Mouse (Mus musculus): Measurements from ENCODE around the gene Pakap.

Pakap gene

DNA sequence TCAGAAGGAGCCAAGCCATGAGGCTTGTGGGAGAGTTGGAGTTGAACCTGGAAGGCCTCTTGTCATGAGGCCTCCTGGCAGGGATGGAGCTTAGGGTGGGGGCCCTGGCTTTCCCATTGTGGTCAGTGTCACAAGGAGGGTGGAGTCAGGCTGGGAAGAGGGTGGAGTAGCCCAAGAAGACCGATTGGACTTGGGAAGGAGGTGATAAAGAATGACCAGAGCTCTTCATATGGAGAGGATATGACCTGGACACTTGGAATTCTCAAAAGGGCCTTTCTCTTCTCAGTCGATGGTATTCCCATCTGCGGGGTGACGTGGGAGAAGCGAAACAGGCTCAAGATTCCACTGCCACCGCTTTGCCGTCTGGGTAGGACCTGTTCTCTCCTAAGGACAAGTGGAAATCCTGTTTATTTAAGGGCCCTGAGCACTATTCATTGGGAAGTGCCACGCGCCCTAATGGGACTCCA lies 111.0 kb downstream of the Pakap start:
- no peak for DNase-seq

DNA sequence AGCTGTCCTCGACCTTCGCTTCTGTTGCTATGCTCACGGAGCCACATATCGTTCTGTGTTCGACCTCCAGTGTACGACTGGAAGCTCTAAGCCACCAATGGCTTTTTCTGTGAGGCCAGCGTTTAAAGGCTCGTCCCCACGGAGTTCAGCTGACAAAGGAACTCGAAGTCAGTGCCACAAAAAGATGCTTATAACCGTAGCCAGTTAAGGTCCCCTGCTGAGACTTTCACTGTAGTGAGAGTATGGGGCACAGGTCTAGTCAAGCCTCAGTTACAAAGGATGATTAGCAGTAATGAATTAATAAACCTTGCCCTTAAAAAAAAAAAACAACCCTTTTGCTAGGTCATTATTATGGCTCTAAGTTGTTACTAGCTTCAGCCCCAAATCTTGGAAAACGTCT lies 112.2 kb downstream of the Pakap start:
- no peak for DNase-seq

DNA sequence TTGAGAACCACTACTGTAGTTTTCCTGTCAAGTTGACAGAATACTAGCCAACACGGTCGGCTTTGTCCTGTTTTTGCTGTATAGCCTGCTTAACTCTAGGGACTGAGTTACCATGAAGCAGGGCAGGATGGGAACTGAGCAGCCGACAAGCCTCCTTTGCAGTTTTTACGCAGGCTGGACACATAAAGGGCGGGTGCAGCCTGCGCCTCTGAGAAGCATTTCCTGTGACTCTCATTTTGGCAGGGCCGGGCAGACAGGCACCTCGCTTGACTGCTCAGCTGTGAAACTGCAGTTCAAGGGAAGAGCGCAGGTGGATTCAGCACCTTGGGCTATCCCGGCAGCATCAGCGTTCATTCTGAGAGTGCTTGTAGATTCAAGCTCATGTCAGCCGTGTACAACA lies 113.5 kb downstream of the Pakap start:
- DNase-seq, result no peak

DNA sequence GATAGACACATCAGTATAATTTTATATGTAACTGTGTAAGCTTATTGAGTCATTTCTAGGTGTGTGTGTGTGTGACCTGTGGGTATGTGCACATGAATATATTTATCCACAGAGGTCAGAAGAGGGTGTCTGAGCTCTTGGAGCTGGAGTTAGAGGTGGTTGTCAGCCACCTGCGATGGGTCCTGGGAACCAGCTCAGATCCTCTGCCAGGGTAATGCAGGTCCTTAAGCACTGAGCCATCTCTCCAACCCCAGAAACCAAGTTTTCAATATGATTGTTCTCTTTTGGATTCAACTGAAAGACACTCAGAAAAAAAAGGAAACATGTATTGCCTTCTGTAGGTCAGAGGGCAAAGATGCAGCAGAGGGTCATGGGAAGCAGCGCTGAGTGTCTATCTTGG lies 114.4 kb downstream of the Pakap start:
- DNase-seq, result no peak

DNA sequence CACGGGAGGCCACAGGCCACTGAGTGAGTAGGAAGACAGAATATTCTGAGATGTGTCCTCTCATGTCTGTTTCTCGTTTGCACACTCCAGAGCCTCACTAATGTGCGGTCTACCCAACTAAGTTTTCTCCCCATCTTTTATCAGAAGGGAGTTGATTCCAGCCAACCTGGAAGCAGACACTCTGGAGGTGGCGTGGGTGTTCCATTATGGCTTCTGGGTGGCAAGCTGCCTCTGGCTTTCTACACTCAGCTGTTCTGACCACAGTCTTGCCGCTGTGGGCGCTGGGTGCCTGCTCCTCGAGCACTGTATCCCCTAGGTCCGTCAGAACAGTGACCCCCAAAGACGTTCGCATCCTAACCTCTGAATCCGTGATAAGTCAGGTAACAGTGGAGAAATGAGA lies 115.0 kb downstream of the Pakap start:
- DNase-seq, result no peak

DNA sequence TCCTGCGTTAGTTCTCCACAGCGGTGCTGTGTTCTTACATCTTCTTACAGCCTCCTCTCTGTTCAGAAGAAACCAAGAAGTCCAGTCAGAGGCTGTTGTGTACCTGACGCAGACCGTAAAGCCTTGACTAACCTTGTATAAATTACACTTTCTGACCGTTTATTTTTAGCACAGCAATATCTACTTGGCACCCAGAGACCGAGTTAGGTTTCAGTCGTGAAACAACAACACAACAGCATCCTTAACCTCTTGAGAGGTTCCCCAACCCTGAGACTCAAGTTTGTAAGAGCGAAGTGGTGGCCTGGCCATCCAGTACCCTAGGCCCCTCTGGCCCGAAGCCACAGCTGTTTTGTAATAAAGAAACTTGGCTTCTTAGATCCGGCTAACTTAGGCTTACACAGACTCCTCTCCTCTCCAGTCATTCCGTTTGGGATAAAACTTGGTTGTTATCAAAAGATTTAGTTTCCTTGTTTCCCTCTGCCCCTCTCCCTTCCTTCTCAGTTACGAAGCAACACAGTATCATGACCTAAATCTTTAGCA lies 116.8 kb downstream of the Pakap start:
- DNase-seq, result no peak

DNA sequence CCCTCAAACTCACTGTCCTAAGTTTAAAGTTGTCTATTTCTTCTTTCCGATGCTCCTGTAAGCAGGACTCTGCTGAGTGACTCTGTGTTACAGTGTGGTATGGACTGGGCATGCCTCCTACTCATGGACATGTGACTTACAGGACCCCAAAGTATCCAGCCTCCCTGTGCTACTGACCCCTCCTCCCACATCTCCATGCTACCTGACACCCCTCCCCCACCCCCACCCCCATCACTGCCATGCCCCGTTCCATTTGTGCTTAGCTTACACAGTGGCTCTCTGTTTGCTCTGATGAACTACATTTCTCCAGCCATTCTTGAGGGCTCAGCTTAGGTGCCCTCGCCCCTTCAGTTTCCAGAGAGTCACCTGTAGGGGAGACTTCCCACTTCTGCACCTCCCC lies 118.8 kb downstream of the Pakap start:
- no peak for DNase-seq

DNA sequence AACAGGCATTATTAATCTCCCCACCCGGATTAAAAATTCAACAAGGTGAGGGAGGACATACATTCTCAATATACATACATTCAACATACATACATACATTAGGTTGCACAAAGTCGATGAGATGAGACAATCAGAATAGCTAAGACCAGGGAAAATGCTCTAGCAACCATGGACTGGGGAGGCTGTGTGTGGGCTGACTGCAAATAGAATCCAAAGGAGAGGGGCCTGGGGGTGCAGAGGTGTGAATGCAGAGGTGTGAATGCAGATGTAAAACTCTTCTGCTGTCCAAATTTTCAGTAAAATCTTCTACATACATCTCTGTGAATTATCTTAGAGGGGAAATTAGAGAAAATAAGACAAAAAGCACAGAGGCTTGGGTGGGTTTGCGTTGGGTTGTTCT lies 119.6 kb downstream of the Pakap start:
- DNase-seq, result no peak

DNA sequence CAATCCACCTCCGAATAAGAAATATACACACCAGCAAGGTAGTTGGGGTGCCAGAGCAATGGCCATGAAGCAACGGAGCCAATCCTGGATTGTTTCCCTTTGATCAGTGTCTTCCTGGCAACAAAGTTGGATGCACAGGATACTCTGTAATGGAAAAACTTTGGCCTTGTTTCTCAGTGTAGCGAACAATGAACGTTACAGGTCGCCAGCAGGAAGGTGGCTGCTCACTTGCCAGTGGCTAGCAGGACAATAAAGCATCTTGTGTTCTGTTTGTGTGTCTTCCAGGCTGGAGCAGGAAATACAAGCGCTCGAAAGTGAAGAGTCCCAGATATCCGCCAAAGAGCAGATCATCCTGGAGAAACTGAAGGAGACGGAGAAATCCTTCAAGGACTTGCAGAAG lies 120.2 kb downstream of the Pakap start:
- no peak for DNase-seq

DNA sequence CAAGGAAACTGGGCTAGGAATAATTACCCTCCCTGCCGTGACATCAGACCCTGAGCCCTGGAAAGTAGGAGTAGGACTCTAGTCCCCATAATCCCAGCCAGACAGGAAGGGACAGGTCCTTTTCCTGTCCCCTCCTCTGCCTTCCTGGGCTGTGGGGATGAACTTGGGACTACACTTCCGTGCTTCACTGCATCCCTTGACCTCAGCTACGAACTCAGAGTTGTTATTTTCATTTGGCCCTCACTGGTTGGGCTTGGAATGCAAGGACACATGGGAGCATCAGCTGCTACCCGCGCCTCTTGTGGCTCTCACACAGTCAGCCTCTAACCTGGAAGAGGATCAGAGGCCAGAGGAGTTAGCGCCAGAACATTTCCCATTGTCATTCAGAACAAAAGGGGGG lies 122.0 kb downstream of the Pakap start:
- no peak for DNase-seq

DNA sequence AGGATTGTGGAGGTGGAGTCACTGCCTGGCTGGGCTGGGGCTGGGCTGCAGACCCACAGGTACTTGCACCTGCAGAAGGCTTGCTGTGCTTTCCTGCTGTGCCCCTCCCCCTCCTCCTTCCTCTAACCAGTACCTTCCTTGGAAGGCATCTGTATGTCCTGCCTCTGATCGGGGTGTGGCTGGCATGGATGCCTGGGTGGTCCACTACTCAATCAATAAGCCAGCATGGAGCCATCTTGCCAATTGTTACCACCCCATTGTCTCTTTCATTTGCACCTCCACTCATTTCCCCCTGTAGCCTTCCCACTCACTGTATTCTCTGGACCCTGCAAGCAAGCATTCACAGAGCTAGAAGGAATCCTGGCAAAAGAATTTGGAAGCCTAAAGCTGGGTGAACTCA lies 122.8 kb downstream of the Pakap start:
- no peak for DNase-seq

DNA sequence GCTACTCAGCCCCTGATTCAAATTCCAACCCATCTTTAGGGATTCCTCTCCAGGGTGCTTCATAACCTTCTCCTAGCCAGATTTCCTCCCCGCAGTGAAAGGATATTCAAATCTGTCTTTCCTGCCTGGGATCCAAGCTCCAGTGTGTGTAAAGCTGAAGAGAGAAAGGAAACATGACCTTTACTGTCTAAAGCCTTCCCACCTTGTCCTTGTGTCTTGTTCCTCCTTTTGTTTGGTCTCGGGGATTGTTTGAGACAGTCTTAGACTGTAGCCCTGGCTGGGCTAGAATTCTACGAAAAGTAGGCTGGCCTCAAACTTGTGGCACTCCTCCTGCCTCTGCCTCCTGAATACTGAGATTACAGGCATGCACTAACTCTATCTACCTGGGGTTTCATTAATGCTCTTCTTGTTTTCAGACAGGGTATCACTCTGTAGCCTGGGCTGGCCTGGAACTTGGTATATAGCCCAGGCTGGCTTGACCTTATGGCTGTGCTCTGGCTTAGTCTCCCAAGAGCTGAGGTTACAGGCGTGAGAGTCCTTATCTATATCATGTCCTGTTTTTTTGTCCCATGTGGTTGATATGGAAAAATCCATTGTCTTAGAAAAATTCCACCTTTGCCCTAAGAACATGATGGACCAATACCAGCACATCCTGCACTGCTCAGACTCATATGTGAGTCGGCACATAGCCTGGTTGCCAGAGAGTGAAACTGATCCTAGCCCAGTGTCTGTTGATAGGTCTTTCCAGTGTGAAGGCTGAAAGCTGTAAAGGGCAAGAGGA lies 126.6 kb downstream of the Pakap start:
- no peak for DNase-seq

DNA sequence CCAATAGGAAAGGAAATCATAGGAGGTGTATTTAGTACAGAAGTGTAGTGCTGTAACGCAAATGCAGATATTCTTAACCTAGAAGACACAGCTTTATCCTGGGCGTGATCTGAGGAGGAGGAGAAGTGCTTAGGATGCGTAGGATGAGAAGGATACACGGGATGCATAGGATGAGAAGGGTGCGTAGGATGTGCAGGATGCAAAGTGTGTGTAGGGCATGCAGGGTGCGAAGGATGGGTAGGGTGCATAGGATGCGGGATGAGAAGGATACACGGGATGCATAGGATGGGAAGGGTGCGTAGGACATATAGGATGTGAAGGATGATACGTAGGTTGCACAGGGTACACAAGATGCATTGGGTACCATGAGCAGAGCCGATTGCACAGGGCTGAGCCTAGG lies 129.0 kb downstream of the Pakap start:
- DNase-seq, result no peak

DNA sequence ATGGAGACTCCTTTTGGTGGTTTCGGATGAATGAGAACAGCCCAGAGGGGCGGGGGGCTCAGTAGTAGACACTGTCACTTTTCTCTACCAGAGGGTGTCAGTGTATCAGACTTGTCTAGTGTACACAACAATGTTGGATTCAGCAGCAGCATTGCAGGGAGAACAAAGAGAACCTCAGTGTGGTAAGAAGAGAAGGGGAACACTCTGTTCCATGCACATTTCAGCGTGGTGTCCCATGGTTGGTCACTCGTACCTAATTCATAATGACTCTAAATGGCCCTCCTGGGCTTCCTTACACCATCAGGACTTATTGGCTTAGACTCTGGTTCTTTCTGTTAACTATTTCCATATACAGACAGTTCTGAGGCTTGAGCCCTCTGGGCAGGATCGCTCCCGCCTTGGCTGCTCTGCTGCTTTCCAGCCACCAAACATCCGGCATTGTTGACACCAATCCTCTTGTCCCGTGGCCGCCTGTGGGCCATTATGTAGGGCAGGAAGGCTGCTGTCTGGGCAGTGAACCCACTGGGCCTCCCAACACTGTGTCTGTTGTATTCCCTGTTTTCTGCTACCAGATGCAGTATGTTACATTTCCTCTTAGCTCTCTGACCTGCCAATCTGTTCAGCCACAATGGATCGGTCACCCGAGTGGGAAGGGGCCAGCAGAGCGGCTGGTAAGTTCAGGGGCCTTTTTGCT lies 130.1 kb downstream of the Pakap start:
- DNase-seq, result no peak

DNA sequence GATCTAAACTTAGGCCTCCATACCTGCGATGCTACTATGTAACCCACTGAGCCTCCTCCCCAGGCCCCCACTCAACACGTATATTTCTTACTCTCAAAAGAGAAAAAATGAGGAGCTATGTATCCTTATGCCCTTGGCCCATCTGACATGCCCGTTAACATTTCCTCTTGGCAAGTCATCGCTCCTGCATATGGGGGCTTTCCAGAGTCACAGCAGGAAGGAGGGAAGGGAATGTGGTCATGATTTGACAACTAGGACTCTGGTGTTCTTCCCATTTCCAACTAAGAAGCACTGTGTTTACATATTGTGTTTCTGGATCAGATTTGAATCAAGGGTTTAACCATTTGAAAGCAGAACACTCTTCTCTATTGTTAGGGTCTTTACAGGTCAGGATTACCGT lies 133.6 kb downstream of the Pakap start:
- no peak for DNase-seq

DNA sequence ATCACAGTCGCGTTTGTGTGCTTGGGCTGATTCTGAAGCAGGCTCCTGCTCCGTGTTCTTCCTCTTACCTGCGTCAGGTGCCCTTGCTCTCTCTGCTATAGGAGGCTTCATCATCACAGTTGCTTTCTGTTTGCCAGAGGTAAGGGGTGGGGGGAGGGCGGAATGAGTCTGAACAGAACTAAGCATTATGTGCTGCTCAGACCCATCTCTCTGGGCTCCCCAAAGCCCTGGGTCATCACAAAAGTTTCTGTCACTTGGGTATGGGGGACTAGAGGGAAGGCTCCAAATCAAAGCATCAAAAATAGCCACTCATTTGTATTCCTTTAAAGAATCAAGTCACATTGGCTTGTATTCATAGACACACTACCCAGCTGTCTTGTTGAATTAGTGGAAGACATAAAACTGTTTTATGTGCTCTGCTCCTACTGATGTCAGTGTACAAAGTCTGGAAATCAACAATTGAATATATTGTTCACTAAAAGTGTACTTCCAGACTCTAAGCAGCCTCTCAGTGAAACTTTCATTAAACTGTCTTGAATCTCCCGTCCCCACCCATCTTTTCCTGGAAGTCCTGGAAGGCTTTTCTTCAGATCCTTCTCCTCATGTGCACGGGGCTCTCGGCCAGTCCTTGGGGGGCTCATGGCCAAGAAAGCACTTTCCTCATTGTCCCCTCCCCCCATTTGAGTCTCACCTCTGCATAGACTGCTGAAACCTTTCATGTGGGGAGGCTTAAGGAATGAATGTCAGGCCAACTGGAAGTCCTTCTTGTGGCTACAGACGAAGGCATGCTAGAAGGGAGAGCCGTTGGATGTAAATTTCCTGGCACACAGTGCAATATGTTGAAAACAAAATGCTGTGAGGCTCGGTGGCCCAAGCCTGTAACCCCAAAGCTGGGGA lies 135.8 kb downstream of the Pakap start:
- DNase-seq, result no peak

DNA sequence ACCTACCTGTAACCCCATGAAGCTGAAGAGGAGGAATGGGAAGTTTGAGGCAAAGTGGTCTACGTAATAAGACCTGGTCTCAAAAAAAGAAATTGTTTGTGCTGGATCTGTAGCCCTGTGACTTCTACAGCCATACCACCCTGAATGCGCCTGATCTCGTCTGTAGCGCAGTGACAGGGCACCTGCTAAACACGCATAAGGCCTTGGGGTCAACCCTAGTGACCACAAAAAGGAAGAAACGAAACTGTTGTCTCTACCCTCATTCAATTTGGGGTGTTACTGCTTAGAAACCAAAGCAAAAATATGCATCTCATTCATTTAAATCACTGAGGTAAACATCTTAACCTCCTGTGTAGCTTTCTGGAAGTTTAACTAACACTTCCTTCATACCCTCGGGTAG lies 136.6 kb downstream of the Pakap start:
- no peak for DNase-seq

DNA sequence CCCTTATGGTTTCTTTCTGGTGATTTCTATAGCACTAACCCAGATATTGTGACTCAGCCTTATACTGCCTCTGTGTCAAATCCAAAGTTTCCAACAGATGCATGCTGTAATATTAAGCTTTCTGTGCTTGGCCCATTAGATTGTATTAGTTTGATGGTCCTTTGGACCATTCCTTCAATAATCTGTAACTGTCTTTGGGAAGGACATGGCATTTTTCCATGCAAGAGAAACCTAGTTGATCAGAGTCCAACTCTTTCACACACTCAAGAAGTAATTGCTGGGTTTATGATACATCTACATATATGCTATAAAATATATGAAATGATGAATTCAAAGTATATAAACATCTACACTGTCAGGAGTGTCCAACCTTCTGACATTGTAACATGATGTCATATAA lies 147.9 kb downstream of the Pakap start:
- DNase-seq, result no peak

DNA sequence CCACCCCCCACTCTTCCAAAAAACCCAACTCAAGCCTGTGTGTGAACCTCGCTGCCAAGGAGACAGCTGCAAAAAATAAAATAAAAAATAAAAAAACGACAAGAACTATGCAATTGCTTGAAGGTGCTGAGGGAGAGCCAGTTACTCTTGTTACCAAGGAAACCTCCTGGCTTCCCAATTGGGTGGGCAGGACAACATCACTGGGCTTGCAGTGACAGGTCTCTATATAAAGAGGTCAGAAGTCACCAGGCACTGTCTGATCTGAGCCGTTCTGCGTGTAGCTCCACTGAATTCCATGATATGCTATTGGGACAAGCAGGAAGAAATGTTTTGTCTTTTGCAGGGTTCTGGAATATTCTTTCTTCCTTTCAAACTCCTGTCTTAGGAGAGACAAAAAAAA lies 148.8 kb downstream of the Pakap start:
- no peak for DNase-seq

DNA sequence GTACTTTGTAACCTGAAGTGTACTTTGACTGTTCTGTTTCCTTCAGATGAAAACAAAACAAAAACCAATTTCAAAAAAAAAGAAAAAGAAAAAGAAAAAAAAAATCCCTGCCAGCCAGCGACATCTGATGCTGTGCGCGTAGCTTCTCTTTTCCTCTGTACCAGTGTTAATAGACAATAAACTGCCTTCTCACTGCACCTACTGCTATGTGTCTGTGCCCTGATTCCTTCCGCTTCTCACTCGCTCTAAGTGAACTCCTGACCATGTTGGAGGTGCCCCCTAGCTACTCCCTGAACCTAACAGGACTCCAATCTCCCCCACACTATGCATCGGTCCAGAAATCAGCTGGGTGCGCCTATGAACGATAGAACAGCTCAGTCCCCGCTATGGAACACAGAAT lies 149.4 kb downstream of the Pakap start, which contains the start of gene Akap2:
Gene Akap2 (plus strand): TSS at position 304 of the 400 bp plus-strand sequence.
- no peak for DNase-seq

DNA sequence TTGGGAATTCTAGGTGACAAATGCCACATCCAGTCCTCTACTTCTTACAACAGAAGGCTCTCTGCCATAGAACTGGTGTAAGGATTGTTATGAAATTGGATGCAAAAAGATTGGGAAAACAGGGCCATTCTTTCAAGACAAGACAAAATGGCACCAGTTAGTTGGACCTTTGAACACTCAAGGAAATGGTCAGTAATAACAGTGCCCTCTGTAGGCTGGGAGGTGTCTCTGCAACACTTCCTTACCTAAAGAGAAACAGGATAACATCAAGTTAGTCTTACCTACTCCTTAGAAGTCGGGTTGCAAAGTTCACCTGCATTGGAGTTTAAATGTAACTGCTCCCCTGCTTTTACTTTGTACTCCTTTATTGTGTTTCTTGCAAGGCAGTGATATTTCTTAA lies 151.4 kb downstream of the Pakap start:
- DNase-seq, result no peak

DNA sequence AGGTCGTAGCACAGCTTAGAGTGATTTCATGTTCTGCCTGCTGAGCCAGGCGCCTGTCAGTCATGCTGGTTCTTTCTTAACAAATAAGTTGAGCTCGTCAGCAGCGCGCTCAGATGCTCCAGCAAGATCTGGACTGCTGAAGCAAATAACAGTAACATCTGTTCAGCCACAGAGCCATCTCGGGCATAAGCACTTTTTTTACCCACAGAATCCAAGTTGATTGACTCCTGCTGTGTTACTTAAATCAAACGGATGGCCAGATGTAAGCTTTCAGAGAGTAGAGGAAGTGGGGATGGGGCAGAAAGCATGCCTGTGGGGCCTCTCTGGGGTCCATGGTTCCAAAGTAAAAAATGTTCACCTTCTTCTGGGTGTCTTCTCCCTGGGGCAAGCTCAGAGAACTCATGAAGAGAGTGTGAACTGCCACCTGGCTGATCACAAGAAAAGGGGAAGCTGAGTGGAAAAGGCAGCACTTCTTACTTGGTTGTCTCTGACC lies 152.9 kb downstream of the Pakap start:
- DNase-seq, result no peak

DNA sequence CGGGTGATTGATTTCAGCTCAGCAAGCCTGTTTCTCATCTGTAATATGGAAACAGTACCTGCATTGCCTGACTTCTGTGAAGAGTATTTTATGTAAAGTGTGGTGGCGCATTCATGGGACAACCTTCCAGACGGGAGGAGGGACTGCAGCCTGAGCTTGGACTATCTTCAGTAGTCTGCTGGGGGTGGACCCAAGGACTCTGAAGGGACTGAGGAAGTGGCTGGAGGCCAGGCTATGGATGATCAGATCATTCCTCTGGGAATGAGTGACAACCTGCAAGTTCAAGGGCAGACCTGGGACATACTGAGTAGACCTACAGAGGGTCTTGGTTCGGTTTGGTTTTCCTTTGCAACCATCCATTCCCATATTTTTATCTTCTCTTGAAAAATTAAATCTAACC lies 154.3 kb downstream of the Pakap start:
- no peak for DNase-seq

Measured in right cerebral cortex, postnatal 14 days (tissue).